Mouse (Mus musculus): ENCODE results near the gene 4930579F01Rik.

GRCm38 (mm10) chr3:138130692-138131091, 62.9 kb downstream of the 4930579F01Rik start:
- no peak for TF ChIP-seq CTCF (conservative IDR thresholded peaks at IDR 0.05; ENCODE audit: insufficient read depth, insufficient read length, low read depth, low read length)
- TF ChIP-seq POLR2A (IDR thresholded peaks at IDR 0.05; ENCODE audit: low read depth, low read length), result no peak

All from kidney, adult 2 months (tissue).